Mouse (Mus musculus): ENCODE measurements around the gene Sprr2b. TPM values are rescaled to one million over a fixed set of nuclear protein-coding genes. Genes with fewer than 3 reads are reported as not detected.
A peak's percentile ranks its signal among the peaks of the same experiment; 100 is the strongest.
"Not testable (repeated sequence)": the region's sequence is repeated elsewhere in the genome, so short reads cannot be mapped to it uniquely, and the experiment has no call there.

The Sprr2b gene
- polyA plus RNA-seq (2014; fragmentation: Nextera tagmentation; extraction: Ambion mirVana) = 0.45 TPM in 1 of 2 replicates, not detected in the other

DNA sequence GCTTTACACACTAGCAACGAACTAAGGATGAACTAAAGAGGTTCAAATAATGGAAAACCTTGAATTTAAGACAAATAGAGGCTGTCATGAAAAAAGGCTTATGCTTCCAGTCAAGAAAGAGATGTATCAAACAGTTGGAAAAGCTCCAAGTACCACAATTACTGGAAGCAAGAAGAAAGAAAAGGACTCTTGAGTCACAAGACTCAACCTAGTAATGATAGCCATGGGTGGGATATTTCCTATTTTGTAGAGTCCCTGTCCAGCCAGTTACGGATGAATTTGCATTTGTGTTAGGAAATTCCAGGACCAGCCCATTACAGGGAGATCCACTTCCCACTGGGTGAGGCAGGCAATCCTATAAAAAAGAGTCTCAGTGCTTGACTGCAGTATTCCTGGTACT, at the start of gene Sprr2b:
TSS of gene Sprr2b (plus strand) at position 301 of the 400 bp plus-strand sequence.
- no peak within 1 kb of the TSS for H3K9ac ChIP-seq (ENCODE audit: low read depth, low read length)
- ATAC-seq (ENCODE audit: low FRiP score) (no peak), DNase-seq (ENCODE audit: low spot score) (no peak)
- H3K27ac ChIP-seq (ENCODE audit: low read depth, low read length) = no peak within 1 kb of the TSS
- no peaks in the 10 kb centered on the region for H3K27me3 ChIP-seq (ENCODE audit: control insufficient read depth, insufficient read depth, low read length)
- H3K4me1 ChIP-seq (replicated peaks; ENCODE audit: control insufficient read depth, insufficient read depth, low read length) = no peaks in the 10 kb centered on the region
- no peaks in the 10 kb centered on the region for H3K36me3 ChIP-seq (ENCODE audit: control insufficient read depth, insufficient read depth, low read length)
- no peak within 1 kb of the TSS for H3K4me3 ChIP-seq (ENCODE audit: low read depth, low read length)
- no peaks in the 10 kb centered on the region for H3K9me3 ChIP-seq (ENCODE audit: control insufficient read depth, low read length)
- H3K4me2 ChIP-seq (replicated peaks; ENCODE audit: low read depth, low read length) = no peak within 1 kb of the TSS
- 79% methylated on average over 2 of the region's 2 CpGs for WGBS

DNA sequence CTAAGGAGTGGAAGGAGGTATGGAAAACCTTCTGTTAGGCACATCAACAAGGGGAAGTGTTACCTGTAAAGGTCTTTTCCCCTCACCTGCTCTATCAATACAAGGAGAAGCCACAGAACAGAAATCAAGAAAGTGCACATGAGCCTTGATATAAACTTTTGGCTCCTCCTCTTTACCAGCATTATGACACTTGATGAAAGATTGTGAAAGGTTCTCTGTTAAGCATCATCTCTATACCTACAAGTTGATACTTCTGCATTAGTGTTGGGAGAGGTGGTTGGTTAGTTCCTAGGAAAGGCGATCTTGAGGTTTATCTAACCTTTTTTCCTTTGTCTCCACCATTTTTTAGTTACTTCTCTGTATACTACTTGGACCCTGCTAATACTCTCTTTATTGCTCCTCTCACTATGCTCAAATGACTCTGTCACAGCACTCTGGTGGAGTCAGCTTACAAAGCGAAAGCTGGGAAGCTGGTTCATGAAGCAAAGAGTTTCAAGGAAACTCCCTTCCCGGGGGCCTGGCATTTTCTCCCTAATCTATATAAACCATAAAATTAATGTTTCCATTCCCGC, 44.9 kb upstream of the Sprr2b start:
- H3K4me1 ChIP-seq (replicated peaks; ENCODE audit: control insufficient read depth, insufficient read depth, low read length); H3K4me2 ChIP-seq (replicated peaks; ENCODE audit: low read depth, low read length); H3K27me3 ChIP-seq (ENCODE audit: control insufficient read depth, insufficient read depth, low read length); DNase-seq (ENCODE audit: low spot score); H3K27ac ChIP-seq (ENCODE audit: low read depth, low read length); H3K4me3 ChIP-seq (ENCODE audit: low read depth, low read length); H3K9ac ChIP-seq (ENCODE audit: low read depth, low read length); H3K9me3 ChIP-seq (ENCODE audit: control insufficient read depth, low read length); H3K36me3 ChIP-seq (ENCODE audit: control insufficient read depth, insufficient read depth, low read length): not testable (repeated sequence)
- ATAC-seq (ENCODE audit: low FRiP score) = peak; percentile 33; the same call in 1 of the 2 replicates
- WGBS = no CpG with 5 or more reads among the region's 4 CpGs

- not testable (repeated sequence) for H3K9me3 ChIP-seq (ENCODE audit: control insufficient read depth, low read length); H3K4me2 ChIP-seq (replicated peaks; ENCODE audit: low read depth, low read length); H3K9ac ChIP-seq (ENCODE audit: low read depth, low read length); H3K4me1 ChIP-seq (replicated peaks; ENCODE audit: control insufficient read depth, insufficient read depth, low read length); H3K27me3 ChIP-seq (ENCODE audit: control insufficient read depth, insufficient read depth, low read length); H3K4me3 ChIP-seq (ENCODE audit: low read depth, low read length); DNase-seq (ENCODE audit: low spot score); H3K36me3 ChIP-seq (ENCODE audit: control insufficient read depth, insufficient read depth, low read length); H3K27ac ChIP-seq (ENCODE audit: low read depth, low read length)
- ATAC-seq (ENCODE audit: low FRiP score) = 0 out of 2 replicates have a peak, but pooled peaks have one; percentile 8
These were observed 42.9 kb upstream of the Sprr2b start for GRCm38 (mm10) chr3:92273504-92273903.

DNA sequence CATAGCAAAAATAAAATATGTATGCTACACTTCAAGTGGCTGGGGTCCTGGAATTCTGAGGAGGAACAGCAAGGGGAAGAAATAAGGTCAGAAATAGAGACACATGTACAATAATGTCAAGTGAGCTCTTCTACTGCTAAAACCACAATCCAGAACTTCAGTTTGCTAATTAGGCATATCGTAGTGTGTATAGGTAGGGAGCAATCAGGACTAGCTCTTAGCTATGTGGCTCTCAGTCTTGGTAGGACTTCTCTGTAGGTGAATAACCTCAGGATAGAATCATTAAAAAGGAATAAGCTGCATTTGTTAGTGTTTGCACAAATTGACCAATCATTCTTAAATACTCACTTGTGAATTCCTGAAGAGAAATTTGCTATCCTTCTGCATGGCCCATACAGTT, 42.4 kb upstream of the Sprr2b start:
- not testable (repeated sequence) for DNase-seq (ENCODE audit: low spot score); H3K27me3 ChIP-seq (ENCODE audit: control insufficient read depth, insufficient read depth, low read length); ATAC-seq (ENCODE audit: low FRiP score); H3K4me3 ChIP-seq (ENCODE audit: low read depth, low read length); H3K9me3 ChIP-seq (ENCODE audit: control insufficient read depth, low read length); H3K4me2 ChIP-seq (replicated peaks; ENCODE audit: low read depth, low read length); H3K9ac ChIP-seq (ENCODE audit: low read depth, low read length); H3K27ac ChIP-seq (ENCODE audit: low read depth, low read length); H3K4me1 ChIP-seq (replicated peaks; ENCODE audit: control insufficient read depth, insufficient read depth, low read length); H3K36me3 ChIP-seq (ENCODE audit: control insufficient read depth, insufficient read depth, low read length)
- no CpG with 5 or more reads among the region's 1 CpGs for WGBS

DNA sequence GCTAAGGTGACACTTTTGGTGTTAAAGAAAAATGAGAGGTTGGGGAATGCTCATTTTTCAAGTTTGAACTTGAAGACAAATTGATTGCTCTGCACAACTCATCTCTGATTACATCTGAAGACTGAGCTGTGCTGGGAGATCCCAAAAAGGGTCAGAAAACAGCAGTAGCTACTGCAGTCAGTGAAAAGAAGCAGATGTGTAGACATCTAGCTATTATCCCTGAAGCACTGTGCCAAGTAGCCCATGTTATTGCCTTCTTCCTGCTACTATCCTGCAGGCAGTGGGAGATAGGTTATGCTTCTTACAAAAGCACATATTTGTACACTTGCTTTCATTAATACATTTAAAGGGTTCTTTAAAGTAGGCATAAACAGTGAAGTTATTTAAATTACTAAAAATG, 36.8 kb upstream of the Sprr2b start:
- H3K27ac ChIP-seq (ENCODE audit: low read depth, low read length); H3K9ac ChIP-seq (ENCODE audit: low read depth, low read length); H3K9me3 ChIP-seq (ENCODE audit: control insufficient read depth, low read length); H3K27me3 ChIP-seq (ENCODE audit: control insufficient read depth, insufficient read depth, low read length); ATAC-seq (ENCODE audit: low FRiP score); H3K4me3 ChIP-seq (ENCODE audit: low read depth, low read length); DNase-seq (ENCODE audit: low spot score); H3K4me2 ChIP-seq (replicated peaks; ENCODE audit: low read depth, low read length); H3K4me1 ChIP-seq (replicated peaks; ENCODE audit: control insufficient read depth, insufficient read depth, low read length); H3K36me3 ChIP-seq (ENCODE audit: control insufficient read depth, insufficient read depth, low read length): not testable (repeated sequence)

GRCm38 (mm10) chr3:92280963-92281606, 35.3 kb upstream of the Sprr2b start:
- ATAC-seq (ENCODE audit: low FRiP score); H3K4me3 ChIP-seq (ENCODE audit: low read depth, low read length); H3K36me3 ChIP-seq (ENCODE audit: control insufficient read depth, insufficient read depth, low read length); H3K27ac ChIP-seq (ENCODE audit: low read depth, low read length); H3K4me1 ChIP-seq (replicated peaks; ENCODE audit: control insufficient read depth, insufficient read depth, low read length); DNase-seq (ENCODE audit: low spot score); H3K9ac ChIP-seq (ENCODE audit: low read depth, low read length); H3K9me3 ChIP-seq (ENCODE audit: control insufficient read depth, low read length); H3K4me2 ChIP-seq (replicated peaks; ENCODE audit: low read depth, low read length); H3K27me3 ChIP-seq (ENCODE audit: control insufficient read depth, insufficient read depth, low read length): not testable (repeated sequence)
- 78% methylated on average over 5 of the region's 12 CpGs for WGBS

- not testable (repeated sequence) for H3K9ac ChIP-seq (ENCODE audit: low read depth, low read length); H3K27me3 ChIP-seq (ENCODE audit: control insufficient read depth, insufficient read depth, low read length); H3K36me3 ChIP-seq (ENCODE audit: control insufficient read depth, insufficient read depth, low read length); H3K4me3 ChIP-seq (ENCODE audit: low read depth, low read length); H3K27ac ChIP-seq (ENCODE audit: low read depth, low read length); DNase-seq (ENCODE audit: low spot score); ATAC-seq (ENCODE audit: low FRiP score); H3K4me1 ChIP-seq (replicated peaks; ENCODE audit: control insufficient read depth, insufficient read depth, low read length); H3K4me2 ChIP-seq (replicated peaks; ENCODE audit: low read depth, low read length); H3K9me3 ChIP-seq (ENCODE audit: control insufficient read depth, low read length)
- WGBS = 86% methylated on average over 1 of the region's 1 CpGs
These were observed 31.3 kb upstream of the Sprr2b start, which contains the start of gene Sprr2a3 for GRCm38 (mm10) chr3:92285101-92285500. Sprr2a3 (plus strand) TSS chr3:92285417.

- H3K9me3 ChIP-seq (ENCODE audit: control insufficient read depth, low read length); H3K4me1 ChIP-seq (replicated peaks; ENCODE audit: control insufficient read depth, insufficient read depth, low read length); H3K36me3 ChIP-seq (ENCODE audit: control insufficient read depth, insufficient read depth, low read length); H3K4me2 ChIP-seq (replicated peaks; ENCODE audit: low read depth, low read length); H3K4me3 ChIP-seq (ENCODE audit: low read depth, low read length); DNase-seq (ENCODE audit: low spot score); H3K9ac ChIP-seq (ENCODE audit: low read depth, low read length); H3K27ac ChIP-seq (ENCODE audit: low read depth, low read length); H3K27me3 ChIP-seq (ENCODE audit: control insufficient read depth, insufficient read depth, low read length): not testable (repeated sequence)
- 78% methylated on average over 4 of the region's 6 CpGs for WGBS
- 0 out of 2 replicates have a peak, but pooled peaks have one; percentile 30 for ATAC-seq (ENCODE audit: low FRiP score)
These were observed 27.9 kb upstream of the Sprr2b start for GRCm38 (mm10) chr3:92288489-92288888.

GRCm38 (mm10) chr3:92307406-92307805, 9.0 kb upstream of the Sprr2b start:
- Histone ChIP-seq H3K9me3 (ENCODE audit: control insufficient read depth, low read length) (no peaks in the 10 kb centered on the region), H3K36me3 (ENCODE audit: control insufficient read depth, insufficient read depth, low read length) (no peaks in the 10 kb centered on the region), H3K27me3 (ENCODE audit: control insufficient read depth, insufficient read depth, low read length) (no peaks in the 10 kb centered on the region), H3K9ac (ENCODE audit: low read depth, low read length) (no peak overlapping the region), H3K4me2 (replicated peaks; ENCODE audit: low read depth, low read length) (no peak overlapping the region), H3K4me3 (ENCODE audit: low read depth, low read length) (no peak overlapping the region), H3K27ac (ENCODE audit: low read depth, low read length) (no peak overlapping the region), H3K4me1 (replicated peaks; ENCODE audit: control insufficient read depth, insufficient read depth, low read length) (no peaks in the 10 kb centered on the region)
- WGBS = 88% methylated on average over 1 of the region's 1 CpGs
- no peak for DNase-seq (ENCODE audit: low spot score)
- no peak for ATAC-seq (ENCODE audit: low FRiP score)

Measured in hindbrain, embryonic 11.5 days (tissue).